Mouse (Mus musculus) G1E (cell line): ENCODE data around the gene Crygs. TPM values are rescaled to one million over a fixed set of nuclear protein-coding genes. Genes with fewer than 3 reads are reported as not detected.

Experiments used
- ATAC-seq: 2 replicates; pipeline ENCODE4 v1.8.0; 2016; ENCODE audit warnings: mild to moderate bottlenecking; ENCODE audit not compliant: insufficient number of reproducible peaks, poor library complexity, low FRiP score, severe bottlenecking; ENCODE audit errors: extremely low read depth
- DNase-seq: peaks from one replicate; pipeline ENCODE4 v3.0.0; 2012; ENCODE audit warnings: low spot score
- H3K27me3 ChIP-seq: 2 replicates; pipeline ENCODE4 v1.6.1; 2012; ENCODE audit warnings: mild to moderate bottlenecking, low read length, inconsistent platforms; ENCODE audit not compliant: insufficient read depth
- H3K36me3 ChIP-seq: replicated peaks from 2 replicates; pipeline ENCODE3; 2012; ENCODE audit warnings: mild to moderate bottlenecking, inconsistent platforms
- H3K4me1 ChIP-seq: 2 replicates; pipeline ENCODE4 v1.6.1; 2012; ENCODE audit warnings: low read depth, low read length, inconsistent platforms, mixed read lengths; ENCODE audit not compliant: insufficient read depth
- H3K4me3 ChIP-seq: 2 replicates; pipeline ENCODE4 v1.5.1; 2012; ENCODE audit warnings: low read depth, mild to moderate bottlenecking, inconsistent platforms, low read length, moderate library complexity, mixed read lengths
- H3K9me3 ChIP-seq: replicated peaks from 2 replicates; pipeline ENCODE4 v1.6.1; 2012; ENCODE audit warnings: inconsistent platforms
- CTCF ChIP-seq: IDR thresholded peaks from 2 replicates; pipeline ENCODE4 v1.5.1; 2012; ENCODE audit warnings: low read depth, low read length, inconsistent platforms, mixed read lengths
- GATA1 ChIP-seq: IDR thresholded peaks from 2 replicates; pipeline ENCODE4 v1.6.1; 2012; ENCODE audit warnings: borderline replicate concordance, low read length, inconsistent platforms, mixed read lengths
- GATA2 ChIP-seq: IDR thresholded peaks from 2 replicates; pipeline ENCODE4 v1.6.1; 2012; ENCODE audit warnings: low read depth, low read length, inconsistent platforms, borderline replicate concordance
- POLR2AphosphoS5 ChIP-seq: IDR thresholded peaks from 2 replicates; pipeline ENCODE4 v1.6.1; 2012; ENCODE audit warnings: low read depth, low read length, inconsistent platforms; ENCODE audit not compliant: insufficient replicate concordance
- TAL1 ChIP-seq: conservative IDR thresholded peaks from 2 replicates; pipeline ENCODE4 v1.6.1; 2012; ENCODE audit warnings: low read depth, low read length, inconsistent platforms, mixed read lengths
- polyA plus RNA-seq: library from polyadenylated mRNA; stranded (reverse); fragments of >175 nt; gene quantifications from 2 replicates; pipeline ENCODE4 v1.2.3, GENCODE M21; 2012
- total RNA-seq, 2 experiments: library from RNA; stranded (forward) in 1 of 2; stranded (reverse) in 1 of 2; fragments of 200-1000 nt in 1 of 2; fragments of >200 nt in 1 of 2; fragmentation: Nextera tagmentation in 1 of 2; gene quantifications; 2 replicates each; pipeline ENCODE4 v1.2.3; 2014 to 2017

Gene Crygs
- total RNA-seq (2014; fragmentation: Nextera tagmentation) (not detected in 2 replicates), total RNA-seq (2017) (0.16 and 0.17 TPM in 2 replicates), polyA plus RNA-seq (not detected in 2 replicates)

DNA sequence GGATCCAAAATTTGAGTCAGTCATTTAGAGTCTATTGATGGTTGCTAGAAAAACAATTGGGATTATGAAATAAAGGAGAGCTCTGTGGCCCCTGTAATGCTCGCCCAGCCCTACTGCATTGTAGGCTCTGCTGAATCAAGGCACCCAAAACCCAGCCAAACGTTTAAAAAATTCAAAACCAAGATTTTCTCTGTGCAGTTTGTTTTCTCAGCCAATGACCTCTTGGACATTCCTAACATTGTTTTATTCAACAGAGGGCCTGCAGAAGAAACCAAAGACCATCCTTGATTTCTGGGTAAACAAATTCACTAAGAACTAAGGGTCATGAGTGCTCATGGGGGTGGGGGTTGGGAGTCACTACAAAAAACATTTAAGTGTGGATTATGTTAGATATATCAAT is at the start of gene Crygs:
TSS of gene Crygs (minus strand) at position 101 of the 400 bp plus-strand sequence.
- DNase-seq (no peak), ATAC-seq (no peak)
- H3K36me3 ChIP-seq: peaks cover 28% of the 10 kb centered on the region
- H3K4me3 ChIP-seq: no peak within 1 kb of the TSS
- peaks cover 4% of the 10 kb centered on the region; the same call in 1 of the 2 replicates for H3K4me1 ChIP-seq
- TF ChIP-seq TAL1: no peak
- peaks cover 5% of the 10 kb centered on the region for H3K27me3 ChIP-seq
- H3K9me3 ChIP-seq: no peaks in the 10 kb centered on the region

GRCm38 (mm10) chr16:22857431-22858113 is 46.2 kb upstream of the Crygs start, which contains the start of the genes Tbccd1 and Dnajb11:
Gene Tbccd1 (minus strand): TSS chr16:22857669.
Gene Dnajb11 (plus strand): TSS chr16:22857845.
- DNase-seq (peak; percentile 98), ATAC-seq (peak; percentile 91)
- Histone ChIP-seq H3K9me3 (no peaks in the 10 kb centered on the region), H3K27me3 (no peaks in the 10 kb centered on the region), H3K36me3 (peaks cover 53% of the 10 kb centered on the region), H3K4me3 (peak within 1 kb of the TSS; percentile 100), H3K4me1 (peaks cover 29% of the 10 kb centered on the region)
- TF ChIP-seq POLR2AphosphoS5 (no peak), TAL1 (no peak), GATA2 (no peak), CTCF (no peak), GATA1 (no peak)

GRCm38 (mm10) chr16:22856773-22857172 is 45.4 kb upstream of the Crygs start:
- DNase-seq (peak; percentile 29), ATAC-seq (peak; percentile 41)
- TF ChIP-seq GATA2 (no peak), CTCF (no peak), POLR2AphosphoS5 (no peak), TAL1 (no peak), GATA1 (no peak)
- Histone ChIP-seq H3K9me3 (no peaks in the 10 kb centered on the region), H3K4me1 (peaks cover 29% of the 10 kb centered on the region), H3K36me3 (peaks cover 53% of the 10 kb centered on the region), H3K4me3 (peak overlapping the region; percentile 100), H3K27me3 (no peaks in the 10 kb centered on the region)

GRCm38 (mm10) chr16:22852709-22853108 is 41.3 kb upstream of the Crygs start:
- H3K4me1 ChIP-seq: peaks cover 15% of the 10 kb centered on the region
- no peak for ATAC-seq
- no peak for TF ChIP-seq TAL1
- no peak for TF ChIP-seq GATA1
- no peak for TF ChIP-seq CTCF
- no peak for TF ChIP-seq POLR2AphosphoS5
- no peak for TF ChIP-seq GATA2
- H3K9me3 ChIP-seq: no peaks in the 10 kb centered on the region
- H3K27me3 ChIP-seq: no peaks in the 10 kb centered on the region
- H3K36me3 ChIP-seq: peaks cover 62% of the 10 kb centered on the region
- no peak for DNase-seq
- H3K4me3 ChIP-seq: no peak overlapping the region

DNA sequence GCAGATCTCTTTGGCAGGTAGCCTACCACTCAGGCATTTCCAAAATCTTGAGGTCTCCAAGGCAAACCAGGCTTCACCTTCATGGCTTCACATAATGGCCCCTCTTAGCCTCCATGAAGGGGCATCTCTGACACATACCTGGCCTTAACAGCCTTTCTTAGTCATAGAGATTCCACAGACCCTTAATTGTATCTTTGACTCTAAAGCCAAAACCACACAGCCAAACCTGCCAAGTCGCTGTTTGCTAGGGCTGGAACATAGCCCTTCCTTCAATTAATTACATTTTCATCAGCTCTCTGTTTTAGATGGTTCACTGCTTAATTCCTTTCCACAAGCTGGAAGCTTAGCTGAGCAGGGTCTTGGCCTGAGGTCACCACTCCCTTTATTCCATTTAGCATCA is 37.0 kb upstream of the Crygs start:
- H3K27me3 ChIP-seq: no peaks in the 10 kb centered on the region

GRCm38 (mm10) chr16:22847686-22848085 is 36.3 kb upstream of the Crygs start:
- Histone ChIP-seq H3K9me3 (no peaks in the 10 kb centered on the region), H3K4me1 (peaks cover 19% of the 10 kb centered on the region), H3K27me3 (no peaks in the 10 kb centered on the region), H3K36me3 (peaks cover 82% of the 10 kb centered on the region), H3K4me3 (no peak overlapping the region)
- no peak for DNase-seq
- TF ChIP-seq TAL1 (no peak), GATA2 (no peak), GATA1 (no peak), POLR2AphosphoS5 (no peak)
- no peak for ATAC-seq

More for the DNA sequence above, 37.0 kb upstream of the Crygs start:
- H3K9me3 ChIP-seq: no peaks in the 10 kb centered on the region
- no peak for TF ChIP-seq POLR2AphosphoS5
- TF ChIP-seq GATA2: no peak
- no peak for TF ChIP-seq TAL1
- no peak for TF ChIP-seq CTCF
- TF ChIP-seq GATA1: no peak
- ATAC-seq (no peak), DNase-seq (no peak)
- no peak overlapping the region for H3K4me3 ChIP-seq
- peaks cover 85% of the 10 kb centered on the region for H3K36me3 ChIP-seq
- H3K4me1 ChIP-seq: peaks cover 21% of the 10 kb centered on the region
